Mouse (Mus musculus) forebrain, embryonic 14.5 days (tissue): Measurements from ENCODE around the gene Hyal2. TPM values are rescaled to one million over a fixed set of nuclear protein-coding genes. Genes with fewer than 3 reads are reported as not detected.

Experiments
- ATAC-seq: fragments of 200-750 bp; cut with Nextera tagmentation; 2 replicates; pipeline ENCODE4 v1.8.0; 2017; ENCODE audit warnings: mild to moderate bottlenecking, moderate library complexity
- DNase-seq: peaks from one replicate; pipeline ENCODE4 v3.0.0-alpha.2; 2015; ENCODE audit warnings: low spot score
- H3K27ac ChIP-seq: fragments of 300-500 bp; sonication (generic); 2 replicates; pipeline ENCODE4 v1.5.1; 2014; ENCODE audit warnings: low read depth, mild to moderate bottlenecking, control low read depth, low read length, moderate library complexity
- H3K27me3 ChIP-seq: fragments of 300-500 bp; sonication (generic); replicated peaks from 2 replicates; pipeline ENCODE4 v1.6.1; 2014; ENCODE audit warnings: low read length, control low read depth, mixed read lengths; ENCODE audit not compliant: control insufficient read depth, insufficient read depth
- H3K36me3 ChIP-seq: fragments of 300-500 bp; sonication (generic); 2 replicates; pipeline ENCODE4 v1.6.1; 2014; ENCODE audit warnings: low read length, control low read depth; ENCODE audit not compliant: control insufficient read depth, insufficient read depth
- H3K4me1 ChIP-seq: fragments of 300-500 bp; sonication (generic); 2 replicates; pipeline ENCODE4 v1.6.1; 2014; ENCODE audit warnings: antibody characterized with exemption, low read length, control low read depth; ENCODE audit not compliant: control insufficient read depth, insufficient read depth
- H3K4me2 ChIP-seq: fragments of 300-500 bp; sonication (generic); 2 replicates; pipeline ENCODE4 v1.6.1; 2014; ENCODE audit warnings: mild to moderate bottlenecking, control low read depth, low read length
- H3K4me3 ChIP-seq: fragments of 300-500 bp; sonication (generic); 2 replicates; pipeline ENCODE4 v1.5.1; 2014; ENCODE audit warnings: low read depth, low read length, control low read depth
- H3K9ac ChIP-seq: fragments of 300-500 bp; sonication (generic); 2 replicates; pipeline ENCODE4 v1.6.1; 2014; ENCODE audit warnings: mild to moderate bottlenecking, low read length, control low read depth, moderate library complexity
- H3K9me3 ChIP-seq: fragments of 300-500 bp; sonication (generic); replicated peaks from 2 replicates; pipeline ENCODE4 v1.6.1; 2016; ENCODE audit warnings: low read length, control low read depth, mixed read lengths; ENCODE audit not compliant: control insufficient read depth
- WGBS: fragments of 180-500 bp; shearing (Covaris S2); extraction: QIAGEN DNeasy Blood & Tissue Kit; methylation state at CpG from one replicate; pipeline ENCODE4 v1.1.7; 2014; 5-methylcytosine and 5-hydroxymethylcytosine counted together
- polyA plus RNA-seq: library from polyadenylated mRNA; unstranded; fragments of >200 nt; fragmentation: Nextera tagmentation; extraction: Ambion mirVana; gene quantifications from 2 replicates; pipeline ENCODE4 v1.2.1, GENCODE M21; 2014

The Hyal2 gene
- polyA plus RNA-seq, 1 experiment from 2014 or later: 109 TPM

DNA sequence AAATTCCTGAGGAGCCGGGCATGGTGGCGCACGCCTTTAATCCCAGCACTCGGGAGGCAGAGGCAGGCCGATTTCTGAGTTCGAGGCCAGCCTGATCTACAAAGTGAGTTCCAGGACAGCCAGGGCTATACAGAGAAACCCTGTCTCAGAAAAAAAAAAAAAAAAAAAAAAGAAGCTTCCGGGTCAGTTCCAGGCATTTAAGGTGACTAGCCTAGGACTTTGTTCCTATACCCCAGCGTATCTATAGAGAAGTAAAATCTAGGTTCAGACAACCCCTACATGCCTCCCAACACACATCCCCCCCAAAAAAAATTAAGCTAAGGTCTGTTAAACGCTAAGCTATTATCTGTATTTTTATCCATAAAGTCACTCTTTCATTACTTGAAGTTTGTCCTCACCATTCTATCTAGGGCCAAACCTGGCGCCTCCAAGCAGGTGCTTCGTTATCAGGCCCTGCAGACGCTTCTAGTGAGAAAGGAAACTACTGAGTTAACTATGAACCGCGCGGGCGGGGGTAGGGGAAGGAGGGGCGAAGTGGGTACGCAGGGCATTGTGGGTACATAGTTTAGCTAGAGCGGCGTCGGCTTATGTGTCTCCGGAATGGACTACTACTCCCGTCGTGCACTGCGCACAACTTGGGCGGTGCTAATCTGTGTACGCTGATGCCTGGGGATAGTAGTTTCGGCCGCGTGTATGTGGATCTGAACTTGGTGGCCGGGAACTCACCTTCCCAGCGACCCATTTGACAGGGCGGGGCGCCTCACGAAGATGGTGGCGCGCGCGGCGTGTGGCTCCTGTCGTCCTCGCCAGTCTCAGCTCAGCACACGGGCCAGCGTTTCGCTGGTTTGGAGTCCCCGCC is 19.5 kb downstream of the Hyal2 start, which contains the start of gene Ifrd2:
Gene Ifrd2 (plus strand): TSS at position 669 of the 859 bp plus-strand sequence.
- DNase-seq (peak; percentile 100), ATAC-seq (peak; percentile 100)
- WGBS: 14% methylated on average over 46 of the region's 46 CpGs
- peak within 1 kb of the TSS; percentile 89 for H3K4me2 ChIP-seq
- H3K4me1 ChIP-seq: peaks cover 6% of the 10 kb centered on the region
- peak within 1 kb of the TSS; percentile 69 for H3K9ac ChIP-seq
- H3K9me3 ChIP-seq: no peaks in the 10 kb centered on the region
- peak within 1 kb of the TSS; percentile 68 for H3K4me3 ChIP-seq
- peak within 1 kb of the TSS; percentile 11; the same call in 1 of the 2 replicates for H3K27ac ChIP-seq
- peaks cover 34% of the 10 kb centered on the region for H3K36me3 ChIP-seq
- H3K27me3 ChIP-seq: no peaks in the 10 kb centered on the region

DNA sequence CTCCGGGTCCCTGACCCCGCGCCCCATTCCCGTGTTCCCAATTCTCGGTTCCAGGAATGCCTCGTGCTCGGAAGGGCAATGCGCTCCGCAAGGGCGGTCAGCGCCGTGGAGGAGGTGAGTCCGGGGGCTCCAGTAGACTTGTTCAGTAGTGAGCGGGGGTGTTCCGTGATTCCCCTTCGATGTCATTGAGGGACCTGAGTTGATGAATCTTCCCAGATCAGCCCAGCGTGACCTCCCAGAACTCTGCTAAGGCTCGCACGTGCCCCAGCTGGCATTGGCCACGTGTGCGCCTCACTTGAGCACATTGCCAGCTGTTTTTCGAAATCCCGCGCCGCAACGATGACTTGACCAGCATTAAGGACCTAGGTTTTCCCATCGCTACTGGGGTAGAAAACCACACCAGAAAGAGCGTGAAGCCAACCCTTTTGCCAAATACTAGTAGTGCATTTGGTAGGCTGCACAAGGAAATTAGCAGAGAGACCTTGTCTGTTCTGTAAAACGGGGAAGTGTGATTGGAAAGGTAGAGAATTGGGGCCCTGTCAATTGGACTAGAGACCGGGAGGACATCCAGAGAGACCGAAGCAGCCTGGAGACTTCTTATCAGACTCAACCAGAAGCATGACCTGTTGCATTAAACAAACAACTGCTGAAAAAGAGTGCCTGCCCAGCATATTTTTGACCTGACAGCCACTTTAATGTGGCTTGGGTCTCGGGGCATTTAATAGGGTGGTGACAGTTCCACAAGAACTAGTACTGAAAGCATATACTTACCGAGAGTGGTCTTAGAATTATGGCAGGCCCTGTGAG is 20.3 kb downstream of the Hyal2 start:
- DNase-seq: peak; percentile 45

DNA sequence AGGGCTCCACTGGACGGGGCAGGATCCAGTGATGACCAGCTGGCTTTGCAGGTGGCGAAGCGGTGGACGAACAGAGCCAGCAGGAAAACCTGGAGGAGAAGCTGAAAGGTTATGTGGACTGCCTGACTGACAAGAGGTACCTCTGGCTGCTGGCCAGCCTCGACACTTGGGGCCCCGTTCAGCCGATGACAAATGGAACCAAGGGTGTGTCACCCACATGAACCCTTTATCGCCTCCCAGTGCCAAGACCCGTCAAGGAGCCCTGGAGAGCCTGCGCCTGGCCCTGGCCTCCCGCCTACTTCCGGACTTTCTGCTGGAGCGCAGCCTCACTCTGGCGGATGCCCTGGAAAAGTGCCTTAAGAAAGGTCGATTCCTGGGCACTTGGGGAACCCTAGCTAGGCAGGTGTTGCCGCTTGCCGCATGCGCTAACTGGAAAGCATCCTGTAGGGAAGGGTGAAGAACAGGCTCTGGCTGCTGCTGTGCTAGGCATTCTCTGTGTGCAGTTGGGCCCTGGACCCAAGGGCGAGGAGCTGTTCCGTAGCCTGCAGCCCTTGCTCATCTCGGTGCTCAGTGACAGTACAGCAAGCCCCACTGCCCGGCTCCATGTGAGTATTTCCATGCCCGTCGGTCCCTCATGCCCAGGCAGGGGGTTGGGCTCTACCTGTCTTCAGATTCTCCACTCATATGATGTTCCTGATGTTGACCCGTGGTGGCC is 22.5 kb downstream of the Hyal2 start:
- Histone ChIP-seq H3K9me3 (no peaks in the 10 kb centered on the region), H3K36me3 (peaks cover 45% of the 10 kb centered on the region), H3K4me3 (no peak overlapping the region), H3K27ac (no peak overlapping the region), H3K27me3 (no peaks in the 10 kb centered on the region), H3K9ac (no peak overlapping the region), H3K4me2 (no peak overlapping the region), H3K4me1 (peaks cover 6% of the 10 kb centered on the region)
- DNase-seq (no peak), ATAC-seq (no peak)
- 92% methylated on average over 25 of the region's 25 CpGs for WGBS

More for the DNA sequence above, 20.3 kb downstream of the Hyal2 start:
- no peaks in the 10 kb centered on the region for H3K27me3 ChIP-seq
- H3K36me3 ChIP-seq: peaks cover 36% of the 10 kb centered on the region
- H3K27ac ChIP-seq: no peak overlapping the region
- ATAC-seq: no peak; the same call in 1 of the 2 replicates
- peak overlapping the region; percentile 69 for H3K9ac ChIP-seq
- H3K4me3 ChIP-seq: peak overlapping the region; percentile 68
- H3K9me3 ChIP-seq: no peaks in the 10 kb centered on the region
- peaks cover 6% of the 10 kb centered on the region for H3K4me1 ChIP-seq
- H3K4me2 ChIP-seq: peak overlapping the region; percentile 89
- 5% methylated on average over 33 of the region's 33 CpGs for WGBS

DNA sequence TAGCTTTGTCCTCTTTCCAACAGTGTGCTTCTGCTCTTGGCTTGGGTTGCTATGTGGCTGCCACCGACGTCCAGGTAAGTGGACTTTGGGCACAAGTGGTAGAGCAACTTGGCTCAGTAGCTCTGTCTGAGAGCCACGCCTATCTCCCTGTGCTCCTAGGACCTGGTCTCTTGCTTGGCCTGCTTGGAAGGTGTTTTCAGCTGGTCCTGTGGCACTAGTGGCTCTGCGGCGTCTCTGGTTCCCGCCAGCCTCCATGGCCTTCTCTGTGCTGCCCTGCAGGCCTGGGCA is 23.0 kb downstream of the Hyal2 start:
- WGBS: 90% methylated on average over 6 of the region's 6 CpGs
- no peak for ATAC-seq

DNA sequence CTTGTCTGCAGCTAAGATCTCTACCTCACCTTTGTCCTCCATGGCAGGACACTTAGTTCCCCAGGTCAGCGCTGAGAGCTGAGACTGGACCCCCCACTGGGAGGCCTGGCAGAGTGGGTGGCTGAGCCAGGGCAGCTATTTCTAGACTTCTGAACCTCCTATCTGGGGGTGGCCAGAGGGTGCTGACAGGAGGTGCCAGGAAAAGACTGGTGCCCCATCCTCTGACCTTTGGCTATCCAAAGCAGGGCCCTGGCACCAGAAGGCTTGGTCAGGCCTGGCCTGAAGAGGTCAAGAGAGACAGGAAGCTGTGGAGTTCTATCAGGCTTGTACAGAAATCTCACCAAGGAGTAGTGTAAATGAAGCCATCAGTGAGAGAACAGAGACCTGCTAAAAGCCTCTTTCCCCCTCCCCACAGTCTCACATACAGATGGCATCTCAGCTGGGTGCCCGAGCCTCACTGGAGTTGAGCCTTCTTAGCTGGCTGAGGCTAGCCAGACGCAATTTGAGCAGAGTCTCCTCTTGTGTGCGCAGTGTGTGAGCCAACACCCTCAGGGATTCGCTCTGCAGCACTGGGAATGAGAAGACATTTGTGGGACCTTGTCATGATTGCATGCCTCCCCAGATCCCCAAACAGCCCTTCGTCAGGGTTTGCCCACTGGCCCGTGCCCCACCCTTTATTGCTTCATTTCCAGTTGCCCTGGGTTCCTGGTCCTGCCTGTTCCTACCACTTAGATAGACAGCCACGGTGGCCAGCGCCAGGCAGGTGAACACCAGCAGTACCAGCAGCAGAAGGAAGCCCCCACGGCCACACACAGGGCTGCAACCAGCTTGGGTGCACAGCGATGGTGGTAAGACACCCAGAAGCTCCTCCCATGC is 25.6 kb downstream of the Hyal2 start:
- Histone ChIP-seq H3K4me2 (no peak overlapping the region), H3K9me3 (no peaks in the 10 kb centered on the region), H3K36me3 (peaks cover 45% of the 10 kb centered on the region), H3K27ac (0 out of 2 replicates have a peak overlapping the region, but pooled peaks have one; percentile 30), H3K27me3 (no peaks in the 10 kb centered on the region), H3K4me1 (peaks cover 3% of the 10 kb centered on the region), H3K4me3 (no peak overlapping the region), H3K9ac (no peak overlapping the region)
- DNase-seq (peak; percentile 25), ATAC-seq (no peak)
- 82% methylated on average over 11 of the region's 11 CpGs for WGBS

More for the DNA sequence above, 23.0 kb downstream of the Hyal2 start:
- DNase-seq: no peak
- Histone ChIP-seq H3K27ac (no peak overlapping the region), H3K9ac (no peak overlapping the region), H3K4me2 (no peak overlapping the region), H3K4me1 (peaks cover 6% of the 10 kb centered on the region), H3K9me3 (no peaks in the 10 kb centered on the region), H3K4me3 (no peak overlapping the region), H3K36me3 (peaks cover 45% of the 10 kb centered on the region), H3K27me3 (no peaks in the 10 kb centered on the region)

DNA sequence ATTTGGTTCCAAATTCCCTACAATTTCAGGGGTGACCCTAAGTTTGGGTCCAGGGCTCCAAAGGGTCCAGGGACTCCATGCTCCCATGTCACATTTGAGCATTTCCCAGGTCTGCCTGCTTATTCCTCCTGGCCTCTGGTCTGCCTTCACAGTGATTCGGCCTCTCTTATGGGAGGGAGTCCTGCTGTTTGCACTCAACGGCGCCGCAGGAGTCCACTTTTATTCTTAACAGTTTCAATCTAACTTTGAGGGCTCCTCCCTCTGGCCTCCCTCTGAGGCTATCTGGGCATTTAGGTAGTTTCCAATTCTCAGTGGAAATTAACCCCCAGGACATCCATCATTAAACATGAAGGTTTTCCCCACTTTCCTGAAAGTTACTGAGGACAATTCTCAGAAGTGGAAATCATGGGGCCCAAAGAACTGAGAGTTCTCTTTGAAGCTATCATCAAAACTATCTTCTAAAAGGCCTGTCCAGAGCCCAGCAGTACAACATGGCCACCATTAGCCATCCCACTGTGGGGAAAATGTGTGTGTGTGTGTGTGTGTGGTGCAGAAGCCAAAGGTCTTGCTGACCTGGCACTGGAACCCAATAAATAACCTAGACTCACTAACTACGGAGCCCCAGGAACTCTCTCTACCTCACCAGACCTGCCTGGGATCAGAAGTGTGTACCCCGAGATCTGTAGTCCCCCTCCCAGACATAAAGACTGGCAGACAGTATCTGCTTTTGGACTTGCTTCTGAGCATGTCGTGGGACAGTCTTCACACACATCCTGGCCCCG is 26.7 kb downstream of the Hyal2 start:
- Histone ChIP-seq H3K9ac (no peak overlapping the region), H3K27ac (no peak overlapping the region), H3K4me3 (no peak overlapping the region), H3K36me3 (peaks cover 45% of the 10 kb centered on the region), H3K9me3 (no peaks in the 10 kb centered on the region), H3K27me3 (no peaks in the 10 kb centered on the region), H3K4me2 (no peak overlapping the region), H3K4me1 (no peaks in the 10 kb centered on the region)
- ATAC-seq (no peak), DNase-seq (no peak)
- WGBS: 70% methylated on average over 8 of the region's 8 CpGs

DNA sequence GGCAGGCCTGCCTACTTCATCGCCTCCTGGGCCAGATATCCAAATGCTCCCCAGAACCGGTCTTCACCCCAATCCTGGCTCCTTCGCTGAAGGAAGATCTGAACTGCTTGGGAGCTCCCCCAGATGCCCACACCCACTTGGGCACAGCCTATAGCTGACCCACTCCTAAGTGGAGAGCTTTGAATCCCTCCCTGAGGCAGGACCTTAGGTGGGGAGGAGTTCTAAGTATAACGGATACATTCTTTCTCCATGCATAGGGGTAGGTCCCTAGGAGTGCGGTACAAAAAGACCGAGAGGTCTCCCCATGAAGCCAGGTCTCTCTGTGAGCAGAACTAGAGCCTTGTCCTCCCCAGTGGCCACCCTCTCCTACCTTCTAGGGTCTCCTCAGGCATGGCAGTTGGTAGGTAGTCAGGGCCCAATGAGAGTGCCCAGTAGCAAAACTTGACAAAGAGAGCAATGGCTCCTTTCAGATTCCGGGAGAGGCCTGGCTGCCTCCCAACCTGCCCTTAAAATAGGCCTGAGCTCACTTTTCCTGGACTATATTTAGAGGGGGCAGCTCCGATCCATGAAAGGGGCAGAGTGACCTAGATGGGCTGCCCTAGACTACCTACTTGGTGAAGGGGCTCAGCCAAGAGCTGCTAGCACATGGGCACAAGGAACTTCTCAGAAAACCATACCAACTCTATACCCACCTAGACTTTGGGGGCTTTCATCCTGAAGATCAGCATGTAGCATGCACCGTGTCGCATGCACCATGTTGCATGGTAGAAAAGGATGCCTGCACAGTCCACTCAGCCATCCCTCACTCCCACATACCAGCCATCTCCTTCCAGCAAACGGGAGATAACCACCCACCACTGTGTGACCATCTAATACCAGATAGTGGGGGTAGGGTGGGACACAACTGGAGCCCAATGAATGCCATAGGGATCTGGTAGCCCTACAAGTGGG is 29.1 kb downstream of the Hyal2 start:
- Histone ChIP-seq H3K9me3 (no peaks in the 10 kb centered on the region), H3K27ac (no peak overlapping the region), H3K4me3 (no peak overlapping the region), H3K27me3 (no peaks in the 10 kb centered on the region), H3K36me3 (peaks cover 25% of the 10 kb centered on the region), H3K4me2 (no peak overlapping the region), H3K9ac (no peak overlapping the region), H3K4me1 (no peaks in the 10 kb centered on the region)
- WGBS: 89% methylated on average over 11 of the region's 11 CpGs
- DNase-seq (no peak), ATAC-seq (no peak)
